Comparison of ENCODE assay signal across 19 mouse cellular contexts in genomic region chr2:9445826-9446225, GRCm38 (mm10).
DNase-seq lines count a peak whose midpoint lies in the region; ATAC-seq lines count a peak whose summit lies in the region.
"Had no signal": no experiment of that assay in that cellular context is flagged by ENCODE, and none has a peak within 500 bp of the region (broad histone marks: within the 10 kb centered on the region; RNA-seq: fewer than 3 reads in every experiment).

No protein-coding gene starts in this region.

- DNase-seq in ES-CJ7 (ENCODE audit: low read depth, low spot score) (peak; percentile 66), R1 (ENCODE audit: low read depth, low spot score) (peak; percentile 27), ZHBTc4 (ENCODE audit: low read depth, low spot score) (peak; percentile 82)
- DNase-seq in kidney, adult 8-10 months = no peak
- DNase-seq: adrenal gland, adult 8-10 months; adrenal gland, postnatal 14 days; adrenal gland, postnatal 36 days; B cell, adult 2 months; cerebellum, adult 11-12 months; cerebellum, adult 2 months; cerebellum, adult 9-10 months; cerebellum, postnatal 10 days; cerebellum, postnatal 25 days; forebrain, postnatal 0 days had no signal

- no peak for ATAC-seq in activated CD4-positive, CD25-positive, alpha-beta regulatory T cell, adult 4 months
- ATAC-seq: CD4-positive, CD25-positive, alpha-beta regulatory T cell, adult 4 months; forebrain, embryonic 13.5 days; forebrain, embryonic 15.5 days; forebrain, postnatal 0 days; Patski had no signal

Comparison
In these comparisons a context has a peak if more than half of its experiments do, and no peak if none do; other contexts are left out.
1. DNase-seq: peak in ES-CJ7 (single experiment), R1 (single experiment) and ZHBTc4 (single experiment); none in kidney, adult 8-10 months (0 of 2).